Mouse (Mus musculus) embryonic facial prominence, embryonic 15.5 days (tissue): ENCODE measurements around the gene Cfb. TPM values are rescaled to one million over a fixed set of nuclear protein-coding genes. Genes with fewer than 3 reads are reported as not detected.

Experiments used
- ATAC-seq: fragments of 200-750 bp; cut with Nextera tagmentation; 2 replicates; pipeline ENCODE4 v1.8.0; 2017; ENCODE audit warnings: low read depth, moderate TSS enrichment; ENCODE audit not compliant: insufficient number of reproducible peaks, low FRiP score, low TSS enrichment
- H3K27ac ChIP-seq: fragments of 300-500 bp; sonication (generic); replicated peaks from 2 replicates; pipeline ENCODE4 v1.5.1; 2015; ENCODE audit warnings: mild to moderate bottlenecking, inconsistent platforms
- H3K27me3 ChIP-seq: fragments of 300-500 bp; sonication (generic); 2 replicates; pipeline ENCODE4 v1.6.1; 2015; ENCODE audit warnings: inconsistent platforms
- H3K36me3 ChIP-seq: fragments of 300-500 bp; sonication (generic); 2 replicates; pipeline ENCODE4 v1.6.1; 2015; ENCODE audit warnings: mild to moderate bottlenecking, inconsistent platforms
- H3K4me1 ChIP-seq: fragments of 300-500 bp; sonication (generic); 2 replicates; pipeline ENCODE4 v1.6.1; 2015; ENCODE audit warnings: inconsistent platforms
- H3K4me2 ChIP-seq: fragments of 300-500 bp; sonication (generic); replicated peaks from 2 replicates; pipeline ENCODE4 v1.6.1; 2015; ENCODE audit warnings: mild to moderate bottlenecking, inconsistent platforms
- H3K4me3 ChIP-seq: fragments of 300-500 bp; sonication (generic); replicated peaks from 2 replicates; pipeline ENCODE4 v1.5.1; 2015; ENCODE audit warnings: mild to moderate bottlenecking, inconsistent platforms
- H3K9ac ChIP-seq: fragments of 300-500 bp; sonication (generic); 2 replicates; pipeline ENCODE4 v1.6.1; 2015; ENCODE audit warnings: inconsistent platforms
- H3K9me3 ChIP-seq: fragments of 300-500 bp; sonication (generic); replicated peaks from 2 replicates; pipeline ENCODE4 v1.6.1; 2016; ENCODE audit warnings: inconsistent platforms
- WGBS: fragments of 180-500 bp; shearing (Covaris S2); methylation state at CpG from one replicate; pipeline ENCODE4 v1.1.7; 2015; 5-methylcytosine and 5-hydroxymethylcytosine counted together
- polyA plus RNA-seq: library from polyadenylated mRNA; unstranded; fragments of >200 nt; fragmentation: Nextera tagmentation; extraction: Ambion mirVana; gene quantifications from 2 replicates; pipeline ENCODE4 v1.2.1, GENCODE M21; 2015

Gene Cfb
- polyA plus RNA-seq, 1 experiment from 2014 or later: 3.2 TPM

- Histone ChIP-seq H3K36me3 (peaks cover 8% of the 10 kb centered on the region; the same call in 1 of the 2 replicates), H3K4me1 (peaks cover 30% of the 10 kb centered on the region), H3K27me3 (no peaks in the 10 kb centered on the region), H3K4me2 (0 out of 2 replicates have a peak overlapping the region, but pooled peaks have one; percentile 15), H3K27ac (no peak overlapping the region; the same call in 1 of the 2 replicates), H3K4me3 (no peak overlapping the region), H3K9me3 (no peaks in the 10 kb centered on the region), H3K9ac (no peak overlapping the region)
- WGBS: 79% methylated on average over 17 of the region's 17 CpGs
- no peak for ATAC-seq
These were observed 34.0 kb upstream of the Cfb start for GRCm38 (mm10) chr17:34896366-34896765.

- Histone ChIP-seq H3K27ac (peak overlapping the region; percentile 91; the same call in 1 of the 2 replicates), H3K27me3 (no peaks in the 10 kb centered on the region), H3K4me3 (peak overlapping the region; percentile 71), H3K36me3 (peaks cover 4% of the 10 kb centered on the region; the same call in 1 of the 2 replicates), H3K4me1 (peaks cover 30% of the 10 kb centered on the region), H3K4me2 (peak overlapping the region; percentile 87), H3K9me3 (no peaks in the 10 kb centered on the region), H3K9ac (peak overlapping the region; percentile 67; the same call in 1 of the 2 replicates)
- 89% methylated on average over 15 of the region's 15 CpGs for WGBS
- no peak for ATAC-seq
These were observed 33.4 kb upstream of the Cfb start for GRCm38 (mm10) chr17:34895724-34896123.

GRCm38 (mm10) chr17:34894801-34895530, 32.6 kb upstream of the Cfb start:
- Histone ChIP-seq H3K4me3 (peak overlapping the region; percentile 71), H3K4me2 (peak overlapping the region; percentile 87), H3K27ac (peak overlapping the region; percentile 91), H3K9me3 (no peaks in the 10 kb centered on the region), H3K9ac (peak overlapping the region; percentile 67), H3K36me3 (peaks cover 4% of the 10 kb centered on the region; the same call in 1 of the 2 replicates), H3K27me3 (no peaks in the 10 kb centered on the region), H3K4me1 (peaks cover 30% of the 10 kb centered on the region)
- WGBS: 6% methylated on average over 50 of the region's 51 CpGs
- ATAC-seq: peak; percentile 8

- Histone ChIP-seq H3K9me3 (no peaks in the 10 kb centered on the region), H3K4me2 (peak overlapping the region; percentile 87), H3K27ac (peak overlapping the region; percentile 91), H3K4me3 (peak overlapping the region; percentile 71), H3K27me3 (no peaks in the 10 kb centered on the region), H3K36me3 (peaks cover 4% of the 10 kb centered on the region; the same call in 1 of the 2 replicates), H3K4me1 (peaks cover 30% of the 10 kb centered on the region), H3K9ac (peak overlapping the region; percentile 67)
- peak; percentile 90 for ATAC-seq
- 0% methylated on average over 29 of the region's 51 CpGs for WGBS
These were observed 31.8 kb upstream of the Cfb start for GRCm38 (mm10) chr17:34894074-34894597.

- H3K27ac ChIP-seq: peak overlapping the region; percentile 91
- H3K4me2 ChIP-seq: peak overlapping the region; percentile 87
- H3K4me1 ChIP-seq: peaks cover 30% of the 10 kb centered on the region
- no peaks in the 10 kb centered on the region for H3K9me3 ChIP-seq
- H3K36me3 ChIP-seq: peaks cover 4% of the 10 kb centered on the region; the same call in 1 of the 2 replicates
- peak overlapping the region; percentile 71 for H3K4me3 ChIP-seq
- no peak for ATAC-seq
- no peaks in the 10 kb centered on the region for H3K27me3 ChIP-seq
- WGBS: 74% methylated on average over 12 of the region's 12 CpGs
- H3K9ac ChIP-seq: peak overlapping the region; percentile 35; the same call in 1 of the 2 replicates
These were observed 30.9 kb upstream of the Cfb start for GRCm38 (mm10) chr17:34893072-34893824.

GRCm38 (mm10) chr17:34891377-34891776, 29.1 kb upstream of the Cfb start:
- H3K27ac ChIP-seq: no peak overlapping the region
- no peak overlapping the region for H3K9ac ChIP-seq
- 94% methylated on average over 2 of the region's 2 CpGs for WGBS
- no peak for ATAC-seq
- H3K4me2 ChIP-seq: no peak overlapping the region
- no peaks in the 10 kb centered on the region for H3K27me3 ChIP-seq
- H3K4me1 ChIP-seq: peaks cover 16% of the 10 kb centered on the region
- no peaks in the 10 kb centered on the region for H3K9me3 ChIP-seq
- no peak overlapping the region for H3K4me3 ChIP-seq
- peaks cover 2% of the 10 kb centered on the region; the same call in 1 of the 2 replicates for H3K36me3 ChIP-seq

GRCm38 (mm10) chr17:34890074-34890743, 27.9 kb upstream of the Cfb start:
- Histone ChIP-seq H3K9me3 (no peaks in the 10 kb centered on the region), H3K4me2 (no peak overlapping the region), H3K9ac (no peak overlapping the region), H3K27me3 (no peaks in the 10 kb centered on the region), H3K27ac (no peak overlapping the region), H3K36me3 (no peaks in the 10 kb centered on the region), H3K4me1 (peaks cover 4% of the 10 kb centered on the region), H3K4me3 (no peak overlapping the region)
- ATAC-seq: no peak
- WGBS: 81% methylated on average over 12 of the region's 12 CpGs

- Histone ChIP-seq H3K4me1 (0 out of 2 replicates have a peak, but pooled peaks cover 15% of the 10 kb centered on the region), H3K9ac (no peak overlapping the region), H3K9me3 (no peaks in the 10 kb centered on the region), H3K27me3 (no peaks in the 10 kb centered on the region), H3K4me2 (no peak overlapping the region), H3K27ac (no peak overlapping the region), H3K4me3 (no peak overlapping the region), H3K36me3 (no peaks in the 10 kb centered on the region)
- ATAC-seq: no peak
- WGBS: 83% methylated on average over 5 of the region's 5 CpGs
These were observed 25.6 kb upstream of the Cfb start for GRCm38 (mm10) chr17:34887942-34888341.

GRCm38 (mm10) chr17:34885615-34886014, 23.3 kb upstream of the Cfb start:
- WGBS: 49% methylated on average over 3 of the region's 3 CpGs
- H3K9me3 ChIP-seq: no peaks in the 10 kb centered on the region
- no peak for ATAC-seq

GRCm38 (mm10) chr17:34884704-34885103, 22.4 kb upstream of the Cfb start:
- Histone ChIP-seq H3K27me3 (no peaks in the 10 kb centered on the region), H3K9me3 (no peaks in the 10 kb centered on the region), H3K4me3 (no peak overlapping the region), H3K9ac (no peak overlapping the region), H3K27ac (no peak overlapping the region), H3K36me3 (no peaks in the 10 kb centered on the region), H3K4me1 (peaks cover 26% of the 10 kb centered on the region), H3K4me2 (no peak overlapping the region)
- 82% methylated on average over 6 of the region's 6 CpGs for WGBS
- ATAC-seq: no peak

More at GRCm38 (mm10) chr17:34885615-34886014, 23.3 kb upstream of the Cfb start:
- peaks cover 24% of the 10 kb centered on the region for H3K4me1 ChIP-seq
- H3K27ac ChIP-seq: no peak overlapping the region
- no peaks in the 10 kb centered on the region for H3K36me3 ChIP-seq
- no peak overlapping the region for H3K9ac ChIP-seq
- H3K4me3 ChIP-seq: no peak overlapping the region
- H3K4me2 ChIP-seq: no peak overlapping the region
- no peaks in the 10 kb centered on the region for H3K27me3 ChIP-seq
